Mouse (Mus musculus): ENCODE measurements around the gene Rhox3c.
"Not testable (repeated sequence)": the region's sequence is repeated elsewhere in the genome, so short reads cannot be mapped to it uniquely, and the experiment has no call there.

Rhox3c gene

GRCm38 (mm10) chrX:37458285-37458684 lies at the start of gene Rhox3c:
Rhox3c (plus strand) TSS chrX:37458585.
- not testable (repeated sequence) for DNase-seq (ENCODE audit: low read depth, low spot score)

- not testable (repeated sequence) for DNase-seq (ENCODE audit: low read depth, low spot score)
Measured at GRCm38 (mm10) chrX:37411767-37412166, 46.6 kb upstream of the Rhox3c start, which contains the start of gene Rhox2b. Rhox2b (plus strand) TSS chrX:37412067.

GRCm38 (mm10) chrX:37432194-37432593 lies 26.2 kb upstream of the Rhox3c start, which contains the start of gene Rhox4b:
Rhox4b (plus strand) TSS chrX:37432494.
- DNase-seq (ENCODE audit: low read depth, low spot score) = not testable (repeated sequence)

- DNase-seq (ENCODE audit: low read depth, low spot score) = not testable (repeated sequence)
Measured at GRCm38 (mm10) chrX:37453380-37453779, 5.0 kb upstream of the Rhox3c start, which contains the start of gene Rhox2c. Rhox2c (plus strand) TSS chrX:37453680.

GRCm38 (mm10) chrX:37480037-37480436 lies 21.7 kb downstream of the Rhox3c start, which contains the start of gene Rhox4c:
Rhox4c (plus strand) TSS chrX:37480337.
- DNase-seq (ENCODE audit: low read depth, low spot score) = not testable (repeated sequence)

- DNase-seq (ENCODE audit: low read depth, low spot score) = not testable (repeated sequence)
Measured at GRCm38 (mm10) chrX:37514059-37514458, 55.7 kb downstream of the Rhox3c start, which contains the start of gene Rhox4d. Rhox4d (plus strand) TSS chrX:37514359.

Measured in retina, adult 2 months (tissue).